Mouse (Mus musculus) brain, embryonic 14.5 days (tissue): ENCODE measurements around the gene Nrp2.

Experiments
- CTCF ChIP-seq: fragments of 200-500 bp; IDR thresholded peaks from 2 replicates; pipeline ENCODE4 v1.5.1; 2012; ENCODE audit warnings: inconsistent platforms, mild to moderate bottlenecking, moderate library complexity, borderline replicate concordance; ENCODE audit not compliant: insufficient read depth, insufficient read length; ENCODE audit errors: extremely low read depth
- POLR2A ChIP-seq: fragments of 200-500 bp; IDR thresholded peaks from 2 replicates; pipeline ENCODE4 v1.6.1; 2012; ENCODE audit warnings: mild to moderate bottlenecking, inconsistent platforms, borderline replicate concordance; ENCODE audit not compliant: poor library complexity, insufficient read depth, insufficient read length, severe bottlenecking; ENCODE audit errors: extremely low read depth

GRCm38 (mm10) chr1:62735835-62736234, 32.8 kb downstream of the Nrp2 start:
- no peak for TF ChIP-seq CTCF
- TF ChIP-seq POLR2A = no peak
